Mouse (Mus musculus): ENCODE results near the gene Psph. TPM values are rescaled to one million over a fixed set of nuclear protein-coding genes. Genes with fewer than 3 reads are reported as not detected.
"Not testable (repeated sequence)": the region's sequence is repeated elsewhere in the genome, so short reads cannot be mapped to it uniquely, and the experiment has no call there.

The Psph gene
- 8.5 and 9.2 TPM in 2 replicates for total RNA-seq (2015; ENCODE audit: low replicate concordance)
- 4.6 and 6.2 TPM in 2 replicates for total RNA-seq (2017; ENCODE audit: low replicate concordance)

GRCm38 (mm10) chr5:129786818-129787790 is at the start of gene Psph:
Gene Psph (minus strand): TSS chr5:129787449.
- ATAC-seq (replicated peaks; ENCODE audit: low FRiP score, poor library complexity, severe bottlenecking) = peak; percentile 94

DNA sequence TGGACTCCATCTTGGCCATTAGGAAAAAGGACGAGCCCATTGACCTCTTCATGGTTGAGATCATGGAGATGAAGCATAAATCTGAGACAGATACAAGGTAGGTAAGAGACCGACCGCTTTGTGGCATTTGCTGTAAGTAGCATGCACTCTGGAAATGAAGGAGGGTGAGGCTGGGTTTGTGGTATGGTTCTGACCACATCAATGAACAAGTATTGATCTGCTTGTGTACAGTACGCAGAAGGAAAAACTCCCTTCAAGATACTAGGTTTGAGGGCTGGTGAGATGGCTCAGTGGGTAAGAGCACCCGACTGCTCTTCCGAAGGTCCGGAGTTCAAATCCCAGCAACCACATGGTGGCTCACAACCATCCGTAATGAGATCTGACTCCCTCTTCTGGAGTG is 3.3 kb upstream of the Psph start:
- not testable (repeated sequence) for ATAC-seq (replicated peaks; ENCODE audit: low FRiP score, poor library complexity, severe bottlenecking)

DNA sequence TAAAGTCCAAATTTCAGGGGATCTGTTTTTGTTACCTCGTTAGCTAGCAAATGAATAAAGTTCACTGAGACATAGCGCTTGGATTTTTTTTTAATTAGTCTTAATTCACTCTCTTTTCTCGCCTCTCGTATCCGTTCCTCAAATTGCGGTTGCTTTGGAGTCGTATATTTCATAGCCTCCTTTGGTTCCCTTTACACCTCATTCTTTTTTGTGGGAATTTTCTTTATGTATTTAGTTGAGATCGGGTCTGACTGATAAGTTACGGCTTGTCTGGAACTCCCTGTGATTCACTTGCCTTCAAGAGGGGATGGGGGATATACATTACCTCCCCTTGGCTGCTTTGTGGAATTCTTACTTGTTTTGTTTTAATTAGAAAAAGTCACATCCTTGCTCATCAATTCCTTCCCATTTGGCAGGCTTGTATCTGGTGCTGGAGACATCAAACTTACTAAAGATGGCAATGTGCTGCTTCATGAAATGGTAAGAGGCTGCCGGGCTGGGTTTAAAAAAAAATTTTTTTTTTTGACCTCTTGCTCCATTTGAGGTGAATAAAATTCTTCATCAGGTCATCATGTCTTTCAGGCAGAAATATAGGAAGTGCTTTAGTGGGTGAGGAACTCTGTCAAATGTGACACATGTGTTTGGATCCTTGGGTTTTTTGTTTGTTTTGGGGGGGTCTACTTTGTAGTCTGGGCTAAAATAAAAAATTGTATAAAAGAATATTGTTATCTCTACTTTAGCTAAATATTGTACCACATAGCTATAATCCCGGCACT is 757 bp upstream of the Psph start:
- no peak for ATAC-seq (replicated peaks; ENCODE audit: low FRiP score, poor library complexity, severe bottlenecking)

GRCm38 (mm10) chr5:129786161-129786560 is 1.1 kb downstream of the Psph start:
- no peak for ATAC-seq (replicated peaks; ENCODE audit: low FRiP score, poor library complexity, severe bottlenecking)

DNA sequence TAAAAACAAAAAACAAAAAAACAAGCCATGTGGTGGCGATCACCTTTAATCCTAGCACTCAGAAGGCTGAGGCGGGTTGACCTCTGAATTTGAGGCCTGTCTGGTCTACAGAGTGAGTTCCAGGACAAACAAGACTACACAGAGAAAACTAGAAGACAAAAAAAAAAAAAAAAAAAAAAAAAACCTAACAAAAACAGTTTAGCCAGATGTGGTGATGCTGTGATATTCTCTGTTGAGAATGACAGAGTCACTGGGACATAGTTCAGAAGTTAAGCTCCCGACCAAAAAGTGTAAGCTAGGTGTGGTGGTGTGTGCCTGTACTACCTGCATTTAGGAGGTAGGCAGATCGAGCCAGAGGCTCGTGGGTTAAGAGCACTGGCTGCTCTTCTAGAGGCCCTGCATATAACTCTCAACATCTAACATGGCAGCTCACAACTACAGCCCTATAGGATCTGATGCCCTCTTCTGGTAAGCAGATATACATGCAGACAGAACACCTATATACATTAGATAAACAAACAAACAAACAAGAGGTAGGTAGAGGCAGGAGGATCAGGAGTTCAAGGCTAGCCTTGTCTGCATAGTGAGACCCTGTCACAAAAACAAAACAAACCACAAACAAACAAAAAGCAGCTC is 1.9 kb downstream of the Psph start:
- no peak for ATAC-seq (replicated peaks; ENCODE audit: low FRiP score, poor library complexity, severe bottlenecking)

GRCm38 (mm10) chr5:129782211-129782610 is 5.0 kb downstream of the Psph start:
- no peak for ATAC-seq (replicated peaks; ENCODE audit: low FRiP score, poor library complexity, severe bottlenecking)

GRCm38 (mm10) chr5:129780131-129780530 is 7.1 kb downstream of the Psph start:
- ATAC-seq (replicated peaks; ENCODE audit: low FRiP score, poor library complexity, severe bottlenecking) = no peak

DNA sequence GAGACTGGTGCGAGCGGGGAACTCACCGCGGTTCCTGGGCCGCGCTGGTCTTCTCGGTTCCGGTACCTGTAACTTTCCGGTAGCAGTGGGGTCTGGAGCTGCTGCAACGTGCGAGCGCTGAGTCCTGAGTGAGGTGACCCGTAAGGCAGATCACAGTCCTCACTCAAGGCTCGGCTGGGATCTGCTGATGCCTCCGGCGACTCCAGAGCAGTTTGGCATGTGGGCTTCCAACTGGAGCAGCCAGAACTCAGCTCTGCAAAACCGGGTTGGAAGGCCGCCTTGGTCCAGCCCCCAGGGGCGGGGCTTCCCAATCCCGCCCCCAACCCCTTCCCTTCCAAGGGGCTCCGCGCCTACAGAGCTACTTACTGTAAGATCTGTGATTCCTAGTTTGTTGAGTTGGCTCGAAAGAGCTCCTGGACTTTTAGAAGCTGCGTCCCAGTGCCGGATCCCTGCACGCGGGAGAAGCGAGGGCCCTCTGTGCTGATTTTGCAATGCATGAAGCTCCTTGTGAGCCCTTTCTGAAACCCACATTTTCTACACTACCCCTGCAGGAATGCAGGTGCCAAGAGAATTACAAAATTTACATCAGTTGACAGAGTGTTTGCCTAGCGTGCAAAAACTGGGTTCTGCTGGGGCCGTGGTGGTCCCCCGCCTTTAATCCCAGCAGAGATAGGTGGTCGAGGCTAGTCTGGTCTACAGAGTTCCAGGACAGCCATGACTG is 8.1 kb downstream of the Psph start:
- 0 out of 2 replicates have a peak, but pooled peaks have one; percentile 22 for ATAC-seq (replicated peaks; ENCODE audit: low FRiP score, poor library complexity, severe bottlenecking)

GRCm38 (mm10) chr5:129778348-129778995 is 8.8 kb downstream of the Psph start:
- no peak for ATAC-seq (replicated peaks; ENCODE audit: low FRiP score, poor library complexity, severe bottlenecking)

DNA sequence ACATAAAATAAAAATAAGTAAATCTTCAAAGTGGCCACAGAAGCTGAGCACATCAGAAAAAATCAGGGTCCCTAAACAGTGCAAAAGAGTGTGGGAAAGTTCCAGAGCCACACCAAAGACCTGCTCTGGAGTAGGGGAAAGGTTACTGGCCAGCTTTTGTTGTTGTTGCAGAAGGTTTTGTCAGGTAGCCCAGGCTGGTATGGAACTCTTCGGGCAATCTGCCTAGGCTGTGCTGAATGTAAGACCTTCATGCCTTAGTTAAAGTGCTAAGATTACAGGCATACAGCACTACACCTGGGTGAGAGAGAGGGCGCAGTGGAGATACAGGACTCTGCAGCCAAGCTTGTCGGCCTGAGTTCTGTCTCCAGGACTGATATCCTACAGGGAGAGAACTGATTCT is 12.6 kb downstream of the Psph start:
- ATAC-seq (replicated peaks; ENCODE audit: low FRiP score, poor library complexity, severe bottlenecking) = no peak

- not testable (repeated sequence) for ATAC-seq (replicated peaks; ENCODE audit: low FRiP score, poor library complexity, severe bottlenecking)
Observed at GRCm38 (mm10) chr5:129773330-129773729, 13.9 kb downstream of the Psph start.

- no peak for ATAC-seq (replicated peaks; ENCODE audit: low FRiP score, poor library complexity, severe bottlenecking)
Observed at GRCm38 (mm10) chr5:129772433-129772832, 14.8 kb downstream of the Psph start.

DNA sequence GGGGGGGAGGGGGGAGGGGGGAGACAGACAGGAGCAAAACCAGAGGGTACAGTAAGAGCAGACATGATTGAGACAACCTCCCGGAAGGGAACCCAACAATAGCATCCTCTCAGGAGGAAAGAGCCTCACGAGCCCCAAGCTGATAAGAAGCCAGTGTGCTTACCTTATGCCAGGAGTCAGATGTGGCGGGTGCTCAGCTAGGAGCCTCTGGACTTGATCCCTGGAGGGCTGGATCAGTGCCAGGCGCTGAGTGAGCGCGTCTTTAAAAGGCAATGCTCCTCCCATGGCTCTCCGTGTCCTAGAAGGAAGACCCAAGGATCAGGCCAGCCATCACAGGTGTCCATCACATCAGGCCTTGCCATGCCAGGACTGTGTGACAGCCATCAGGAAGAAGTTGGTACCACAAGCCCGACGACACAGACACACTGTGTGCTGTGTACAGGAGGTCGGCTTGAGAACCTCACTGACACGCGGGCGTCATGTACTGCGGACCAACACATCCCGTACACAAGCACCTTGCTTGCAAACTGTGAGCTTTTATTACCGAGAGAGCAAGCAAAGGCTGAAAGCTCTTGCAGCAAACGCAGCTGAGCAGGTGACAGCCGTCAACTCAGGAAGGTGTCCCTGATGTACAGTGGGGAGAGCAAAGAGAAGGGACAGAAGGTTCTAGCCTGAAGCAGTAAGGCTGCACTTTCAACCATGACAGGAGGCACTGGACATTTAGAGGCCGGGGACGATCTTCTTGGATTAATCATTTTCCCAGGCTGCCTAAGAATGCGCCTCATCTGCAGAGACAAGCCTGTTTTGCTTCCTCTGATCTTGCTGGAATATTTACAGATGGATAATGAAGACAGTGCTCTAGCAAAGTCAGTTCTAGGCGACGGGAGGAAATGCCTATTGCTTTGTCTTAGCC is 16.6 kb downstream of the Psph start:
- no peak for ATAC-seq (replicated peaks; ENCODE audit: low FRiP score, poor library complexity, severe bottlenecking)

DNA sequence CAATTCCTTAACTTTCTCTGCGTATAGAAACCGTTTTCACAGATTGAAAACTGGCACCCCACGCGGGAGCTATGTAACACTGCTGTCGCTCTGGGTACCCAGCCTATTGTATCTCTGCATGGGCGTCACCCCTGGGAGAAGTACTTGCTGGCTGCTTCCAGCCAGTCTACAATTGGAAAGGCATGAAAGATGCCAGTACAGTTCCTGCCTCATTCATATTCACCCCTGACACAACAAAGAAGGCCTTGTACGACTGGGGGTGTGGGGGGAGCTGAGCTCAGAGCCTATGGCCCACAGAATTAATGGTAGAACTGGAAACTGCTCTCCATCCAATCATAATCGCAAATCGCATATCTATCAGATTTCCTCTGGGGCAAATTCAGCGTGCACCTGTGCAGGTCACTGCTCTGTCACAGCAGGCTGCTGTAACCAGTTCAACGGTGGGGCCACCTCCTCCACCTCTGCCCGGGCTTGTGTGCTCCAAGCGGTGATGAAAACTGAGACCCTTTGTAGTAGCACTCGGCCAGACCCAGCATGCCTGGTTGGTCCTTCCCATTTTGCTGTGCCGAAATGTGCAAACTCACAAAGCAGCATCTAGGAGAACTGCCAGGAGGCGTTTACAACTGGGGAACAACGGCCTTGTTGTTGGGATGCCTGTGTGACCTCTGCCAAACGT is 25.2 kb downstream of the Psph start:
- ATAC-seq (replicated peaks; ENCODE audit: low FRiP score, poor library complexity, severe bottlenecking) = no peak

DNA sequence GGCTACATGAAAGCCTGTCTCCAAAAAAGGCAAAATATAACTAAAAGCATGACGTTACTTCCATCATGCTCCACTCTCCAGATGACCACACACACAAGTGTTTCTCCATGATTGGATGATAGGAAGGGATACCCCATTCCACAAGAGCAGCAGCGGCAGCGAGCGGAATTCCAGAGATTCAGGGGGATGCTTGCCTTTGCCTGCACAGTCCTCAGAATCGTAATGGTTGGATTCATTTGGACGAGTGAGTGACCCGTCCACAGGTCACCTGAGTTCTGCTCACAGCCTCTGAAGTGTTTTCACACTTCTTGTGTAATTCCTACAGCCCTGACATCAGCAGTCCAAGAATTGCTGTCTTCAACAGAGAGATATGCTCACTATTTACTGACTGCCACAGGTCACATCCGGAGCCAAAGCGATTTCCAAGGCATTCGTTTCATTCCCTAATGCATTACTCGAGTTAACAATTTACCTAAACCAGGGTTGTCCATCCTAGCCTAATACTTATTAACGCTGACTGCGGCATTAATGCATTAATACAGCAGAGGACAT is 27.2 kb downstream of the Psph start:
- ATAC-seq (replicated peaks; ENCODE audit: low FRiP score, poor library complexity, severe bottlenecking) = no peak

DNA sequence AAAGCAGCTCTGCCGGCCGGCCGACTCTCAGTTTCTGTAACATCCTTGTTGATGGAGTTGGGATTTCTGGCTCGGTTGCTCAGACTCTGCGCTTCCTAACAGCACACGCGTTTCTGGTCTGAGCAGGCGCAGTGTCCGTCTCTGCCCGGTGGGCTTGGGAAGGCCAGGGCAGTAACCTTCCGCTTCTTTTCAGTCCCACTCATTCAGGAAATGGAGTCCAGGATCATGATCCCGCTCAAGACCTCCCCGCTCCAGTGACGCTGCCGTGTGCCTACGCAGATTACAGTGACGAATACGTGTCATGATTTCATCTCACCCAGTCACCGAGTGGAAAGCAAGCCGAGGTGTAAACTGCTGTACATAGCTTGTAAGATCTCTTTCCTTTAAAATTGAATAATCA is 30.4 kb downstream of the Psph start:
- ATAC-seq (replicated peaks; ENCODE audit: low FRiP score, poor library complexity, severe bottlenecking) = no peak

GRCm38 (mm10) chr5:129744050-129744449 is 43.2 kb downstream of the Psph start:
- ATAC-seq (replicated peaks; ENCODE audit: low FRiP score, poor library complexity, severe bottlenecking) = no peak
